7 mouse cellular contexts compared by ENCODE assay signal in the genomic region with DNA sequence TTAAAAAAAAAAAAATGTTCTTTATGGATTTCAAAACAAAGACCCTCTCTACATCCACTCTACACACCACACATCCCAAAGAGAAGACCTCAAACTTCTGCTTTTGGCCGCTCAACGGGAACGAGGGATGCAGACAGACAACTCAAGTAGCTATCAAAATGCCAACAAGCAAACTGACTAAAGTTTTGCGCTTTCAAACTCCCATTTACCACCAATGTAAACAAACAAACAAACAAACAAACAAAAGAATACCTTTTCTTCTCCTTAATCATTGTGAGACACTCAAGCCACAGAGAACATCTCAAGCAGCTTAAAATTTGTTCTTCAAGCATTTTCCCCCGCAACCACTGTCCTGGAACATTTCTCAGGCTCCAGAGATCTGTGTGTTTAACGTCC. TPM values are rescaled to one million over a fixed set of nuclear protein-coding genes. Genes with fewer than 3 reads are reported as not detected.
DNase-seq lines count a peak whose midpoint lies in the region; ATAC-seq and TF ChIP-seq lines count a peak whose summit lies in the region.

No protein-coding gene starts in this region.

- peak overlapping the region; percentile 64 for H3K9ac ChIP-seq in lung, postnatal 0 days (replicated peaks; ENCODE audit: low read depth)
- peak overlapping the region; percentile 50 for H3K9ac ChIP-seq in forebrain, embryonic 12.5 days
- peak overlapping the region; percentile 74 for H3K9ac ChIP-seq in liver, embryonic 11.5 days (ENCODE audit: low read depth, low read length)
- H3K9ac ChIP-seq in stomach, embryonic 16.5 days (ENCODE audit: low read length): peak overlapping the region; percentile 78

- peaks cover 5% of the 10 kb centered on the region; the same call in 1 of the 2 replicates for H3K4me1 ChIP-seq in lung, postnatal 0 days (ENCODE audit: insufficient read depth, low read depth, low read length)
- H3K4me1 ChIP-seq in forebrain, embryonic 12.5 days: peaks cover 3% of the 10 kb centered on the region; the same call in 1 of the 2 replicates
- no peaks in the 10 kb centered on the region for H3K4me1 ChIP-seq in liver, embryonic 11.5 days (replicated peaks; ENCODE audit: control insufficient read depth, insufficient read depth, low read length)
- H3K4me1 ChIP-seq in stomach, embryonic 16.5 days (ENCODE audit: control insufficient read depth, insufficient read depth, low read length): no peaks in the 10 kb centered on the region

- H3K27me3 ChIP-seq in lung, postnatal 0 days (replicated peaks; ENCODE audit: insufficient read depth, low read length): no peaks in the 10 kb centered on the region
- H3K27me3 ChIP-seq in forebrain, embryonic 12.5 days: no peaks in the 10 kb centered on the region
- H3K27me3 ChIP-seq in liver, embryonic 11.5 days (replicated peaks; ENCODE audit: control insufficient read depth, insufficient read depth, low read length): no peaks in the 10 kb centered on the region
- H3K27me3 ChIP-seq in stomach, embryonic 16.5 days (ENCODE audit: control insufficient read depth, insufficient read depth, low read length): no peaks in the 10 kb centered on the region

- no peaks in the 10 kb centered on the region for H3K36me3 ChIP-seq in lung, postnatal 0 days (ENCODE audit: insufficient read depth, low read length)
- H3K36me3 ChIP-seq in forebrain, embryonic 12.5 days (replicated peaks): no peaks in the 10 kb centered on the region
- no peaks in the 10 kb centered on the region for H3K36me3 ChIP-seq in liver, embryonic 11.5 days (ENCODE audit: control insufficient read depth, insufficient read depth, low read length)
- H3K36me3 ChIP-seq in stomach, embryonic 16.5 days (ENCODE audit: control insufficient read depth, insufficient read depth, low read length): no peaks in the 10 kb centered on the region

- TF ChIP-seq CTCF in lung, postnatal 0 days (IDR thresholded peaks at IDR 0.05): no peak

- DNase-seq in lung, postnatal 0 days (ENCODE audit: low spot score): no peak
- DNase-seq in lung, postnatal 25 days (ENCODE audit: low spot score): no peak
- DNase-seq in liver, embryonic 11.5 days (ENCODE audit: low spot score): no peak
- no peak for DNase-seq in layer of hippocampus, adult 8-10 months (ENCODE audit: low spot score in 2 of 2)
- DNase-seq in gastrocnemius, adult 8-10 months (ENCODE audit: low spot score in 2 of 2): no peak

- TF ChIP-seq EP300 in lung, postnatal 0 days (IDR thresholded peaks at IDR 0.05): no peak

- H3K4me3 ChIP-seq in lung, postnatal 0 days (ENCODE audit: low read depth, low read length): peak overlapping the region; percentile 84
- H3K4me3 ChIP-seq in forebrain, embryonic 12.5 days (replicated peaks): peak overlapping the region; percentile 50
- H3K4me3 ChIP-seq in liver, embryonic 11.5 days (ENCODE audit: low read depth, low read length): peak overlapping the region; percentile 72
- peak overlapping the region; percentile 82 for H3K4me3 ChIP-seq in stomach, embryonic 16.5 days (replicated peaks; ENCODE audit: low read length)

- H3K4me2 ChIP-seq in lung, postnatal 0 days (replicated peaks; ENCODE audit: low read depth, low read length): peak overlapping the region; percentile 75
- peak overlapping the region; percentile 87 for H3K4me2 ChIP-seq in forebrain, embryonic 12.5 days
- H3K4me2 ChIP-seq in liver, embryonic 11.5 days: peak overlapping the region; percentile 74
- peak overlapping the region; percentile 63 for H3K4me2 ChIP-seq in stomach, embryonic 16.5 days (ENCODE audit: low read depth, low read length)

- WGBS in lung, postnatal 0 days: 7% methylated on average over 6 of the region's 6 CpGs
- 15% methylated on average over 6 of the region's 6 CpGs for WGBS in forebrain, embryonic 12.5 days
- WGBS in liver, embryonic 11.5 days: 4% methylated on average over 6 of the region's 6 CpGs
- WGBS in stomach, embryonic 16.5 days: 15% methylated on average over 6 of the region's 6 CpGs

- no peak for ATAC-seq in lung, postnatal 0 days
- no peak for ATAC-seq in forebrain, embryonic 12.5 days (ENCODE audit: low FRiP score)
- no peak for ATAC-seq in liver, embryonic 11.5 days (replicated peaks; ENCODE audit: low FRiP score)
- no peak for ATAC-seq in stomach, embryonic 16.5 days (ENCODE audit: insufficient read depth, low FRiP score)

- no peaks in the 10 kb centered on the region for H3K9me3 ChIP-seq in lung, postnatal 0 days (ENCODE audit: low read length)
- no peaks in the 10 kb centered on the region for H3K9me3 ChIP-seq in forebrain, embryonic 12.5 days
- H3K9me3 ChIP-seq in liver, embryonic 11.5 days (ENCODE audit: control insufficient read depth, low read length): no peaks in the 10 kb centered on the region
- H3K9me3 ChIP-seq in stomach, embryonic 16.5 days (replicated peaks; ENCODE audit: control insufficient read depth, low read length): no peaks in the 10 kb centered on the region

- peak overlapping the region; percentile 78 for H3K27ac ChIP-seq in lung, postnatal 0 days (ENCODE audit: low read length)
- H3K27ac ChIP-seq in forebrain, embryonic 12.5 days: no peak overlapping the region
- no peak overlapping the region for H3K27ac ChIP-seq in liver, embryonic 11.5 days (ENCODE audit: low read depth, low read length)
- 0 out of 2 replicates have a peak overlapping the region, but pooled peaks have one; percentile 87 for H3K27ac ChIP-seq in stomach, embryonic 16.5 days (ENCODE audit: low read length)

RNA-seq across cellular contexts. Expression of a gene that starts 0.8 kb away (rescaled TPM):
- 2.4 and 2.9 TPM in 2 replicates for polyA plus RNA-seq in lung, postnatal 0 days (2015; fragmentation: Nextera tagmentation; extraction: Ambion mirVana)
- polyA plus RNA-seq in forebrain, embryonic 12.5 days (2016; fragmentation: Nextera tagmentation; extraction: Ambion mirVana): 0.73 and 0.88 TPM in 2 replicates
- 0.88 and 1.3 TPM in 2 replicates for polyA plus RNA-seq in liver, embryonic 11.5 days (2014; fragmentation: Nextera tagmentation; extraction: Ambion mirVana)
- 6.6 and 6.9 TPM in 2 replicates for polyA plus RNA-seq in stomach, embryonic 16.5 days (2015; fragmentation: Nextera tagmentation; extraction: Ambion mirVana)
- under 1 TPM in 1 of 4 experiments, not detected in 3; 0.43 TPM for total RNA-seq in layer of hippocampus, adult 8-10 months (2022)
- total RNA-seq in gastrocnemius, adult 8-10 months (2022): under 1 TPM; 0.22 to 0.58 (median 0.28) TPM

RNA-seq across cellular contexts. Expression of a gene that starts 34.6 kb away (rescaled TPM):
- polyA plus RNA-seq in lung, postnatal 0 days (2015; fragmentation: Nextera tagmentation; extraction: Ambion mirVana): not detected in 2 replicates
- 0.32 and 0.54 TPM in 2 replicates for polyA plus RNA-seq in forebrain, embryonic 12.5 days (2016; fragmentation: Nextera tagmentation; extraction: Ambion mirVana)
- not detected in 2 replicates for polyA plus RNA-seq in liver, embryonic 11.5 days (2014; fragmentation: Nextera tagmentation; extraction: Ambion mirVana)
- not detected in 2 replicates for polyA plus RNA-seq in stomach, embryonic 16.5 days (2015; fragmentation: Nextera tagmentation; extraction: Ambion mirVana)
- not detected for total RNA-seq in layer of hippocampus, adult 8-10 months (2022)
- total RNA-seq in gastrocnemius, adult 8-10 months (2022): not detected

RNA-seq across cellular contexts. Expression of a gene that starts 55.0 kb away (rescaled TPM):
- polyA plus RNA-seq in lung, postnatal 0 days (2015; fragmentation: Nextera tagmentation; extraction: Ambion mirVana): 32.5 and 37.0 TPM in 2 replicates
- polyA plus RNA-seq in forebrain, embryonic 12.5 days (2016; fragmentation: Nextera tagmentation; extraction: Ambion mirVana): 23.7 and 24.1 TPM in 2 replicates
- 42.8 and 43.4 TPM in 2 replicates for polyA plus RNA-seq in liver, embryonic 11.5 days (2014; fragmentation: Nextera tagmentation; extraction: Ambion mirVana)
- polyA plus RNA-seq in stomach, embryonic 16.5 days (2015; fragmentation: Nextera tagmentation; extraction: Ambion mirVana): 42.8 and 44.7 TPM in 2 replicates
- 10 to 100 TPM; 47.6 to 59.2 (median 55.4) TPM for total RNA-seq in layer of hippocampus, adult 8-10 months (2022)
- 10 to 100 TPM; 69.5 to 85.6 (median 75.1) TPM for total RNA-seq in gastrocnemius, adult 8-10 months (2022)

RNA-seq across cellular contexts. Expression of a gene that starts 55.3 kb away (rescaled TPM):
- polyA plus RNA-seq in lung, postnatal 0 days (2015; fragmentation: Nextera tagmentation; extraction: Ambion mirVana): 5.5 and 6.2 TPM in 2 replicates
- polyA plus RNA-seq in forebrain, embryonic 12.5 days (2016; fragmentation: Nextera tagmentation; extraction: Ambion mirVana): 34.6 and 36.2 TPM in 2 replicates
- 40.8 and 41.0 TPM in 2 replicates for polyA plus RNA-seq in liver, embryonic 11.5 days (2014; fragmentation: Nextera tagmentation; extraction: Ambion mirVana)
- 18.6 TPM in 2 replicates for polyA plus RNA-seq in stomach, embryonic 16.5 days (2015; fragmentation: Nextera tagmentation; extraction: Ambion mirVana)
- total RNA-seq in layer of hippocampus, adult 8-10 months (2022): 1 to 10 TPM; 3.0 to 3.7 (median 3.3) TPM
- total RNA-seq in gastrocnemius, adult 8-10 months (2022): 1 to 10 TPM; 2.1 to 4.3 (median 3.2) TPM

Comparison
In these comparisons a context has a peak if more than half of its experiments do, and no peak if none do; other contexts are left out.
1. H3K27ac ChIP-seq: peak in lung, postnatal 0 days (single experiment) and stomach, embryonic 16.5 days (single experiment); none in forebrain, embryonic 12.5 days (single experiment) and liver, embryonic 11.5 days (single experiment).
2. Peak in every context shown above with its lines, with median percentiles within 50 percentile points of each other: H3K4me2 ChIP-seq, H3K4me3 ChIP-seq and H3K9ac ChIP-seq.